Mouse (Mus musculus): ENCODE results near the gene Prr30. TPM values are rescaled to one million over a fixed set of nuclear protein-coding genes. Genes with fewer than 3 reads are reported as not detected.

Prr30 gene
- not detected for polyA plus RNA-seq (2014; fragmentation: Illumina TruSeq; extraction: RNeasy Lipid Tissue Mini Kit (QIAGEN cat#74804); ENCODE audit: low read depth, low replicate concordance)

DNA sequence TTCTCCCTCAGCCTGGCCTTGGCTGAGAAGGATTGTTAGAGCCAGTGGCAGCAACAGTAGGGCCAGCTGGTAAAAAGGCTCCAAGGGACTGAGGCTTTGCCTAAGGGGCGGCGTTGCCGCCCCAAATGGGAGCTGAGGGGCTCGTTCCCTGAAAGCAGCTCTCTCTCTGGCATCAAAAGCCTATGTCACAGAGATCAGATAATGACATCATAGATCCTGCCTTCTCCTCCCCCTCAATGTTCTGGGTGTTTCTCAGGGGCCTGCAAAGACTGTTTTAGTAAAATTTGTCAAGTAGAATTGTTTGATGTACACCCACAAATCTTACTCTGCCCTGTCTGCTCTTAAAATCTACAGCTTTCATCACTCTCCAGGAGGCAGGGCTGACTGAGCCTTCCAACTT, at the start of gene Prr30:
Gene Prr30, minus strand, starts transcription at position 101 of the 400 bp plus-strand sequence.

